Mouse (Mus musculus): ENCODE data around the gene Ccdc73. TPM values are rescaled to one million over a fixed set of nuclear protein-coding genes. Genes with fewer than 3 reads are reported as not detected.
A peak's percentile ranks its signal among the peaks of the same experiment; 100 is the strongest.

Gene Ccdc73
- total RNA-seq, 1 experiment = 3.5 TPM

DNA sequence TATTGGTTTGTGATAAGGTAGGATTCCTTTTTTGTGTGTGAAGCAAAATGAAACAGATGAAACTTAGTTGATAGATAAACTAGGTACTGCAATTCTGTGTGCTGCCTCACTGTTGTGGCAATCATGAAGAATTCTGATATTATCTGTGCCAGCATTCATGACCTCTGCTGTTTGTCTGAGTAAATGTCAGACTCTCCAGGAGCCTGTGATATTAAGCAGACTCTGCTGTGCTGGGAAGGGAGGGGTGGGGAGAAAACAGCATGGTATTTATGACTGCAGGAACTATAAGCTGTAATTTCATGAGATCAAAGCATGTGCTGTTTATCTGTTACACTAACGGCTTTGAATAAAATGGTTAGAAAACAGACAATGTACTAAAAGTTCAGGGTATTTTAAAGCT is 96.9 kb downstream of the Ccdc73 start:
- Histone ChIP-seq H3K9ac (ENCODE audit: insufficient read depth, low read depth, low read length, poor library complexity, severe bottlenecking) (no peak overlapping the region), H3K9me3 (ENCODE audit: control insufficient read depth, insufficient read depth, low read depth, low read length) (no peaks in the 10 kb centered on the region), H3K36me3 (ENCODE audit: control insufficient read depth, insufficient read depth, low read length, poor library complexity, severe bottlenecking) (no peaks in the 10 kb centered on the region), H3K27ac (ENCODE audit: insufficient read depth, low read depth, low read length, poor library complexity, severe bottlenecking) (no peak overlapping the region), H3K4me3 (ENCODE audit: insufficient read depth in 1 of 2, low read depth in 1 of 2, low read length in 2 of 2, poor library complexity in 1 of 2, severe bottlenecking in 1 of 2) (no peak overlapping the region), H3K4me1 (ENCODE audit: control insufficient read depth in 2 of 2, insufficient read depth in 2 of 2, low read length in 2 of 2, poor library complexity in 1 of 2) (no peaks in the 10 kb centered on the region)
- no peak for DNase-seq (ENCODE audit: low read depth, low spot score)
- in situ Hi-C loops (cut with MboI; ENCODE audit: low sequenced_read_pairs in 2 of 2, unreplicated experiment in 2 of 2) = no loop called here
- TF ChIP-seq ZNF384 (IDR thresholded peaks at IDR 0.05; ENCODE audit: low read depth, low read length) (no peak), MAFK (IDR thresholded peaks at IDR 0.05; ENCODE audit: insufficient read depth, low read depth, low read length) (no peak), HCFC1 (IDR thresholded peaks at IDR 0.05; ENCODE audit: borderline replicate concordance, insufficient read depth, low read length) (no peak), ZC3H11A (IDR thresholded peaks at IDR 0.05; ENCODE audit: borderline replicate concordance, low read depth, low read length) (no peak), CHD2 (IDR thresholded peaks at IDR 0.05; ENCODE audit: low read depth, low read length) (no peak)

GRCm38 (mm10) chr2:104981712-104982111 is 114.1 kb downstream of the Ccdc73 start:
- Histone ChIP-seq H3K9me3 (ENCODE audit: control insufficient read depth, insufficient read depth, low read depth, low read length) (no peaks in the 10 kb centered on the region), H3K27ac (ENCODE audit: insufficient read depth, low read depth, low read length, poor library complexity, severe bottlenecking) (no peak overlapping the region), H3K36me3 (ENCODE audit: control insufficient read depth, insufficient read depth, low read length, poor library complexity, severe bottlenecking) (no peaks in the 10 kb centered on the region), H3K4me3 (ENCODE audit: insufficient read depth in 1 of 2, low read depth in 1 of 2, low read length in 2 of 2, poor library complexity in 1 of 2, severe bottlenecking in 1 of 2) (no peak overlapping the region), H3K4me1 (ENCODE audit: control insufficient read depth in 2 of 2, insufficient read depth in 2 of 2, low read length in 2 of 2, poor library complexity in 1 of 2) (peaks cover 2 to 3% of the 10 kb centered on the region in 2 experiments; a peak in 2 of 4 replicates), H3K9ac (ENCODE audit: insufficient read depth, low read depth, low read length, poor library complexity, severe bottlenecking) (no peak overlapping the region)
- peak; percentile 26 for DNase-seq (ENCODE audit: low read depth, low spot score)
- in situ Hi-C loops (cut with MboI; ENCODE audit: low sequenced_read_pairs in 2 of 2, unreplicated experiment in 2 of 2) = no loop called here
- TF ChIP-seq ZC3H11A (IDR thresholded peaks at IDR 0.05; ENCODE audit: borderline replicate concordance, low read depth, low read length) = no peak
- no peak for TF ChIP-seq ZNF384 (IDR thresholded peaks at IDR 0.05; ENCODE audit: low read depth, low read length)
- TF ChIP-seq MAFK (IDR thresholded peaks at IDR 0.05; ENCODE audit: insufficient read depth, low read depth, low read length) = no peak; the same call in 1 of the 2 replicates
- TF ChIP-seq HCFC1 (IDR thresholded peaks at IDR 0.05; ENCODE audit: borderline replicate concordance, insufficient read depth, low read length) = no peak
- no peak for TF ChIP-seq CHD2 (IDR thresholded peaks at IDR 0.05; ENCODE audit: low read depth, low read length)

- Histone ChIP-seq H3K9ac (ENCODE audit: insufficient read depth, low read depth, low read length, poor library complexity, severe bottlenecking) (no peak overlapping the region), H3K4me3 (ENCODE audit: insufficient read depth in 1 of 2, low read depth in 1 of 2, low read length in 2 of 2, poor library complexity in 1 of 2, severe bottlenecking in 1 of 2) (no peak overlapping the region), H3K36me3 (ENCODE audit: control insufficient read depth, insufficient read depth, low read length, poor library complexity, severe bottlenecking) (no peaks in the 10 kb centered on the region), H3K27ac (ENCODE audit: insufficient read depth, low read depth, low read length, poor library complexity, severe bottlenecking) (no peak overlapping the region), H3K4me1 (ENCODE audit: control insufficient read depth in 2 of 2, insufficient read depth in 2 of 2, low read length in 2 of 2, poor library complexity in 1 of 2) (peaks cover 2 to 3% of the 10 kb centered on the region in 2 experiments; a peak in 2 of 4 replicates), H3K9me3 (ENCODE audit: control insufficient read depth, insufficient read depth, low read depth, low read length) (no peaks in the 10 kb centered on the region)
- TF ChIP-seq ZC3H11A (IDR thresholded peaks at IDR 0.05; ENCODE audit: borderline replicate concordance, low read depth, low read length) = no peak
- no peak for TF ChIP-seq CHD2 (IDR thresholded peaks at IDR 0.05; ENCODE audit: low read depth, low read length)
- TF ChIP-seq ZNF384 (IDR thresholded peaks at IDR 0.05; ENCODE audit: low read depth, low read length) = no peak
- TF ChIP-seq HCFC1 (IDR thresholded peaks at IDR 0.05; ENCODE audit: borderline replicate concordance, insufficient read depth, low read length) = no peak
- TF ChIP-seq MAFK (IDR thresholded peaks at IDR 0.05; ENCODE audit: insufficient read depth, low read depth, low read length) = no peak
- in situ Hi-C loops (cut with MboI; ENCODE audit: low sequenced_read_pairs in 2 of 2, unreplicated experiment in 2 of 2) = no loop called here
- no peak for DNase-seq (ENCODE audit: low read depth, low spot score)
Measured at GRCm38 (mm10) chr2:104985796-104986195, 118.2 kb downstream of the Ccdc73 start.

DNA sequence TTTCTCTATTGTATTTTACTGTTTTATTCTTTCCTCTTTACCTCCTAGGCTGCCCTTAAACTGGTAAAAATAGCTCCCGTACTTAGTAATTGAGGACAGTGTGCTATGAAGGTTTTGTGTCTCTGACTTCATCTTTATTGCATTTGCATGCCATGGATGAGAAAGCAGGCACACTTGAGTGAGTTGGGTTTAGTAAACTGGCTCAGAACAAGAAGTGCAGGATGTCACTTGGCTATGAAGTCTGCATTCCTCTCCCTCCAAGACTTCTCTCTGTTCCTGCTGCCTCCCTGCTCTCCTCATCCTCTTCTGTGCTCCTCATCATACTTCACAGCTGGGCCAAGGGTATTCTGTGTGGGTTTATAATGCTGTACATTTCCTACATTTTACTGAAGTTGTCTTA is 121.4 kb downstream of the Ccdc73 start:
- Histone ChIP-seq H3K9ac (ENCODE audit: insufficient read depth, low read depth, low read length, poor library complexity, severe bottlenecking) (no peak overlapping the region), H3K27ac (ENCODE audit: insufficient read depth, low read depth, low read length, poor library complexity, severe bottlenecking) (no peak overlapping the region), H3K36me3 (ENCODE audit: control insufficient read depth, insufficient read depth, low read length, poor library complexity, severe bottlenecking) (no peaks in the 10 kb centered on the region; the same call in 1 of the 2 replicates), H3K4me1 (ENCODE audit: control insufficient read depth in 2 of 2, insufficient read depth in 2 of 2, low read length in 2 of 2, poor library complexity in 1 of 2) (no peaks in the 10 kb centered on the region), H3K9me3 (ENCODE audit: control insufficient read depth, insufficient read depth, low read depth, low read length) (no peaks in the 10 kb centered on the region), H3K4me3 (ENCODE audit: insufficient read depth in 1 of 2, low read depth in 1 of 2, low read length in 2 of 2, poor library complexity in 1 of 2, severe bottlenecking in 1 of 2) (no peak overlapping the region)
- TF ChIP-seq CHD2 (IDR thresholded peaks at IDR 0.05; ENCODE audit: low read depth, low read length) (no peak), ZC3H11A (IDR thresholded peaks at IDR 0.05; ENCODE audit: borderline replicate concordance, low read depth, low read length) (no peak), ZNF384 (IDR thresholded peaks at IDR 0.05; ENCODE audit: low read depth, low read length) (no peak), HCFC1 (IDR thresholded peaks at IDR 0.05; ENCODE audit: borderline replicate concordance, insufficient read depth, low read length) (no peak), MAFK (IDR thresholded peaks at IDR 0.05; ENCODE audit: insufficient read depth, low read depth, low read length) (no peak)
- DNase-seq (ENCODE audit: low read depth, low spot score) = no peak
- in situ Hi-C loops (cut with MboI; ENCODE audit: low sequenced_read_pairs in 2 of 2, unreplicated experiment in 2 of 2) = no loop called here

GRCm38 (mm10) chr2:104994436-104994835 is 126.8 kb downstream of the Ccdc73 start:
- Histone ChIP-seq H3K4me3 (ENCODE audit: insufficient read depth in 1 of 2, low read depth in 1 of 2, low read length in 2 of 2, poor library complexity in 1 of 2, severe bottlenecking in 1 of 2) (no peak overlapping the region), H3K27ac (ENCODE audit: insufficient read depth, low read depth, low read length, poor library complexity, severe bottlenecking) (no peak overlapping the region), H3K9ac (ENCODE audit: insufficient read depth, low read depth, low read length, poor library complexity, severe bottlenecking) (no peak overlapping the region), H3K4me1 (ENCODE audit: control insufficient read depth in 2 of 2, insufficient read depth in 2 of 2, low read length in 2 of 2, poor library complexity in 1 of 2) (no peaks in the 10 kb centered on the region), H3K36me3 (ENCODE audit: control insufficient read depth, insufficient read depth, low read length, poor library complexity, severe bottlenecking) (peaks cover 2% of the 10 kb centered on the region), H3K9me3 (ENCODE audit: control insufficient read depth, insufficient read depth, low read depth, low read length) (no peaks in the 10 kb centered on the region)
- TF ChIP-seq HCFC1 (IDR thresholded peaks at IDR 0.05; ENCODE audit: borderline replicate concordance, insufficient read depth, low read length) (no peak), ZNF384 (IDR thresholded peaks at IDR 0.05; ENCODE audit: low read depth, low read length) (no peak), CHD2 (IDR thresholded peaks at IDR 0.05; ENCODE audit: low read depth, low read length) (no peak), MAFK (IDR thresholded peaks at IDR 0.05; ENCODE audit: insufficient read depth, low read depth, low read length) (no peak), ZC3H11A (IDR thresholded peaks at IDR 0.05; ENCODE audit: borderline replicate concordance, low read depth, low read length) (no peak)
- in situ Hi-C loops (cut with MboI; ENCODE audit: low sequenced_read_pairs in 2 of 2, unreplicated experiment in 2 of 2) = no loop called here
- DNase-seq (ENCODE audit: low read depth, low spot score) = no peak

All from ES-E14 (cell line).